Mouse (Mus musculus) regulatory T cell (primary cell): ENCODE results near the gene Trip4.

Source experiments
- in situ Hi-C: fragments of 300-600 bp; cut with MboI, MseI; formaldehyde crosslinking; loops from one replicate; pipeline ENCODE4 v1.15.1; 2025; ENCODE audit warnings: high pct_unique_total_duplicates

Trip4 gene

DNA sequence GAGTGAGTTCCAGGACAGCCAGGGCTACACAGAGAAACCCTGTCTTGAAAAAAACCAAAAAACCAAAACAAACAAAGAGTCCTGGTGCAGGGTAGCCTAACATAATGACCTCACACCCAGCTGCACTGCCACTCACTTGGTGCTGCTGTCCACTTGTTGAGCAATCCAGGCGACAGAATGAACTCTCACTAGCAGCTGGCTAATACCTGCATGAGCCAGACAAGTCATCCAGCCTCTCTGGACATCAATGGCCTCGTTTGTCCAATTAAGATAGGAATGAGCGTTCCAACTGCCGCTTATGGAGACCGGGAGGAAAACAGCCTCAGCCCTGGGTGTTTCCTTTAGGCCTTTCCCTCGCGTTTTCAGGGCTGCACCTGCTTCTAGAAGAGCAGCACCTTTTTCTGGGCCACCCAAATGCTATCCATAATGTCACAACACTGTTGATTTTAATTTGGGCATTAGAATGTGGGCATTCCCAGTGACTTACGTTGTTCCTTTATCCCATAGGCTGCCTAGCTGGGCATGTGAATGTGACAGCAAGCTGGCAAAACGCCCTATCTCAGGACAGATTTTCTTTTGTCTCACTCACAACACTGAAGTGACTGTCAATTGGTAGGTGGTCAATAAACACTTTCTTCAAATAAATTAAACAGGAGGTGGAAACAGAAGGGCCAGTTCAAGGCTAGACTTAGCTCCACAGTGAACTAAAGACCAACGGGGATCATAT lies 73.8 kb downstream of the Trip4 start:
- in situ Hi-C loops = no loop called here

DNA sequence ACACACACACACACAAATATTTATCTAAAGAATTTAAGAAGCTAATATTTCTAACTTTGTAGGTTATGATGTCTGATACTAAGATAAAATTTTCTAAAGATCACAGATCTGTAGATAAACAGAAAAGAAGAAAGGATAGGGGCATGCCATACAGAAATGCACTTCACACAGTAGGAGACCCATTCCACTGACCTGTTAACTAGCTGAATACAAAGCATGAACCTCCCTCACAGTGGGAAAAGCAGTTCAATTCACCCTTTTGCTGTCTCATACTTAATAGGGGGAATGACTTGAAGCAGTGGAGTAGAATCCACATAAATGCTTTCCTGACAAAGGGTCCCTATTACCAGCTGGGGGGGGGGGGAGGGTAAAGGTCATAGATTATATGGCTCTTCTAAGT lies 75.0 kb downstream of the Trip4 start:
- in situ Hi-C loops = no loop called here

DNA sequence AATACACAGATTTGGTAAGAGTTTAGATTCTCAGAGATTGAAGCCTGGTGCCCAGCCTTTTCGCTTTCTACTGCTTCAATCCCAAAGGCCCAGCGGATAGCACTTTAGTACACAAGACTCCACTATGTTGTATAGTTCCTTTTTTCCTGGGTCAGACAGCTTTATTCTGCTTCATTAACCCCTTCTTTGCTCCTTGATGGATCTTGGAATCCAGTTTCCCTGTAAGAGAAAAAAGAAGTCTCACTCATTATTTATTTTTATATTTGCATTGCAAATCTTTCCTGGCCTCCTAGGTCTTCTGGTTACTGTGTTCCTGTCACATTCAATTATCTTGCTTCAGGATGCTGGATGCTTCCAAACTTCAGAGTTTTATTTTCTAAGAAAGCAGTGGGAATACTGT lies 75.4 kb downstream of the Trip4 start:
- in situ Hi-C loops = no loop called here

DNA sequence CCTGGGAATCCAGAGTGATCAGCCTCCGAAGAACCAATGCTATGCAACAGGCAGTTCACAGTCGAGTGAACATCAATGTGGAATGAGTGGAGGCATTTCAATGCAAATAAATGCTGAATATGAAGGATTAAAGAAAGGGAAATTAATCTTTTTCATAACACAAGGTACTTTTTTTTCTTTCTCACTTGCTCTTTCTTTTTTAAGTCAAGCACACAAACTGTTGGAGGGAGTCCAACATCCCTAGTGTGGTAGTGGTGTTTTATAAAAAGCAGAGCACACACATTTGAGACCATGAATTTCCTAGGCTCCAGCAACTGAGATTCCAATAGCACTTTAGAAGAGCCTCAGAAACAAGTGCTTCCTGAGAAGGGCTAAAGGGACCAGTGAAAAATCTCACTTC lies 76.6 kb downstream of the Trip4 start:
- in situ Hi-C loops = no loop called here

DNA sequence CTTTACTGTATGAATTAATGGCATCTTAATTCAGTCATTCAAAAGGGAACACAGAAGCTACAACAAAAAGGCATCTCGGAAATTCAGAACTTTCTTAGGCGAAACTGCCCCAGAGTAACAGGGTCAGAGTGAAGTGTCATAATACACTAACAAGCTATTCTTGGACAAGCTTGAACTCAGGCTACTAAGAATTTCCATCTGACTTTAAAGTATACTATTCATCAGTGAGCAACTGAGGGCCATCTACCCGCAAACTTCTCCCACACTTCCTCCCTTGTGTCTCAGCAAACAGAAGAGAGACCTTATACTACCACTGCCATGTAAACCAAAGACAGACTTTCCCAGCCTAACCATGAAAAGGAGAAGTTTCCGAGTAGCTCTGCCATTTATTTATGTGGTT lies 77.4 kb downstream of the Trip4 start:
- in situ Hi-C loops = no loop called here

DNA sequence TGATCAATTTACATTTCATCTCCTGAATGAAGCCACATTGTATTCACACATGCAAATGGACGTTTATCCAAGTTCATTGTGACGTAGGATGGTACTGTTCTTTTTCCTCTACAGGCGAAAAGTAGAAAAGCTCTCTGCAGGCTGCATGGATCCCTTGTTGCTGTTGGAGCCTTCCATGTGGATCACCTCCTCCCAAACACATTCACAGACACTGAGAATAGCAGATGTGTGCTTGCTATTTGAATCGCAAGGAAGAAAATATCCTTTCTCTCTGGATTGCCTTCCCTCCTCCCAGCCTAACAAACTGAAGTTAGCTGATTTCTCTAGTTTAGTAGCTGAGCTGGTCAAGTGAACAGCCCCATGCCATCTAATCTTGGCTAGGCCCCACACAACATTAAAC lies 78.3 kb downstream of the Trip4 start:
- in situ Hi-C loops = no loop called here

DNA sequence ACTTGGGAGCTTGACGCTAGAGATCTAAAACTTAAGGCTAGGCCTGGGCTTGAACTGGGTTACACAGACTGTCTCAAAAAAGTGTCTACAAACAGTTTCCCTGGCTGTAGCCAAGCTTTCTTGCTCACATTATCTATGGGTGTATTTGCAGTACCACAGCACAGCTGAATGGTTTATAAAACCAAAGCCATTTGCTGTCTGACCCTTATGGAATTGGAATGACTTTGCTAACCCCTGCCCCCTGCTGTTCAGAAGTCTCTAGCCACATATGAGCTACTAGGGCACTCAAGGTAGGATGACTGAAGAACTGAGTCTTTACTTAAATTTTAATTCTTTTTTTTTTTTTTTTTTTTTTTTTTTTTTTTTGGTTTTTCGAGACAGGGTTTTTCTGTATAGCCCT lies 79.2 kb downstream of the Trip4 start:
- in situ Hi-C loops = no loop called here

DNA sequence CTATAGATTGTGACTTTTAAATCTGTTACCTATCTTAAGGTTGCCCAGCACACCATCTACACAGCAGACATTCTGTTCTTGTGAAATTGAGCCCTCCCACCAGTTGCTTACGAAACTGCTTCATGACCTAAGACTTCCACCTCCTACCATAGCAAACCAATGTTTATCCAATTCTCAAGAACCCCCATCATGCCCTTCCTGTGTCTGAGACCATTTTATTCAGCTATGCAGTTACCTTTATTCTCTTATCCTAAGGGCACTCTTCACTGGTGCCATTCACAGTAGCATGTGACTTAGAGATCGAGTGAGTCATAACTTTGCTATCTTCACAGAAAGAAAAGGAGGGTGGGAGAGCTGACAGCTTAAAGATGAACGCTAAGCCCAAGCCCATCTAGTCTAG lies 80.1 kb downstream of the Trip4 start:
- in situ Hi-C loops = no loop called here

DNA sequence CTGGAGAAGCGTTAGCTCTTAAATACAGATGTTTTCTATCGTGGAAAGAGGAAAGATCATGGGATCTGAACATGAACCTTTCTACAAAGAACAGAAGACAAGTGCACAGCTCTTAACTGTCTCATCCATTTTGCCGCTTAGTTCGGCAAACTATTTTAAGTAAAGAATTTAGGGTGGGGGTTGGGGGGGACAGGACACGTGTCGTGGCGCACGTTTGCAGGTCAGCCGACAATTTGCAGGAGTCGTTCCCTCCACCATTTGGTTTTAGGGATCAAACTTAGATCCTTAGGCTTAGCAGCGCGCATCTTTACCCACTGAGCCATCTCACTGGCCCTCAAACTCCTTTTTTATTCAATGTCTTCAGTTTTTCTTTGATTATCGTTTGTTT lies 80.6 kb downstream of the Trip4 start:
- in situ Hi-C loops = no loop called here

DNA sequence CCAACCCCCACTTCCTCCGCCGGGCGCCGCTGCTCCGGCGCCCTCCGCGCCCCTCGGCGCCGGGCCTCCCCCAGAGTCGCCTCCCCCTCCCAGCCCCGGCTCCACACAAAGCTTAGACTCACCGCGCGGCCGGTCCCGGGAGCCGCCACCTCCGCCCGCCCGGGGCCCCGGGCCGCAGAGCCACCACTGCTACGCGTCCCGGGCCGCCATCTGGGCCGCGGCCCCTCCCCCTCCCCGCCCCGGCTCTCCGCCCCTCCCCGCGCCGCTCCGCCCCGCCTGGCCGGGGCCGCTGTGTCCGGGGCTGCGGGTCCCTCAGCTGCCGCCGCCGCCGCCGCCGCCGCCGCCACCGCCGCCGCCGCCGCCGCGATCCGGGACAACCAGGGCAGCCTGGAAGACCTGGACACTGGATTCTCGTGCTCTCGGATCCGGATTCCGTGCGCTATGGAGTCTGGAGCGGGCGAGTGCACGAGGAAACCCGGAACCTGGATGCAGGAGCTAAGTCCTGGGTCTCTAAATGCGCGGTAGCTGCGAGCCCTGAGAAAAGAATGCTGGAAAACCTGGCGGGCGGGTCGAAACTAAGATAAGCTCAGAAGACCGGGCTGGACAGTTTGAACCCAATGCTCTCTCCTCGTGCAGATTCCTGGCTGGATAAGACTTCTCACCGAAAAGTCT lies 81.1 kb downstream of the Trip4 start, which contains the start of gene Zfp609:
Gene Zfp609, minus strand, starts transcription at position 221 of the 672 bp plus-strand sequence.
- in situ Hi-C loops = no loop called here

DNA sequence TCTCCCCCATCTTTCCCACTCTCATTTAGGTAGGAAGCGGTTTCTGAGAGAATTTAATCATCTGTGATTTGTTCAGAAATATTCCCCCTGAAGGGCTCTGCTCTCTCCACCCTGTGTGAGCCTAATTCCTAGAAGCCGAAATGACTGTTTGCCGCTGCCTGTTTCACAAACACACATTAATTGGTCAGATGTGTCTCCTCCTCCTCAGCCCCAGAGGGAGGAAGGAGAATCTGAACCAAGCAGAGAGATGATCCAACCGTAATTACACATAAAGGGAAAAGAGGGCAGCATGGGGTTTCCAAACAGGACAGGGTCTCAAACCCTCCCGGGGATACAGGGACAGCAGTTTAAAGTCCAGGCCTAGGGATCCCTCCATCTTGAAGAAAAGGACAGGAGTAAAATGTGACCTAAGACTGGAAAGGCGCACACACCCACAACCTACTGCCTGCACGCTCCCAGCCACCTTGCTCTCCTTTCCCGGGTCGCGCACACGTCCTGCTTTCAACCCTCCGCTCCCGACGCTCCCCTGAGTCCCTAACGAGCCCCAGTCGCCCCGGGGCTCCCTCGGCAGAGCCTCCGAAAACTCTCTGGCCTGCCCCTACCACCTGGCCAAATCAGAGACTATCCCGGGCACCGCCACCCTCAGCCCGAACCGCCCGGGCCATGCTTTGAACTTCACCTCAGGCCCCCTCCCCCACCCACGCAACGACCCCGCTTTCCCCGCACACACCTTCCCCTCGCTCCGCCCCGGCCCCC lies 81.8 kb downstream of the Trip4 start:
- in situ Hi-C loops = no loop called here

DNA sequence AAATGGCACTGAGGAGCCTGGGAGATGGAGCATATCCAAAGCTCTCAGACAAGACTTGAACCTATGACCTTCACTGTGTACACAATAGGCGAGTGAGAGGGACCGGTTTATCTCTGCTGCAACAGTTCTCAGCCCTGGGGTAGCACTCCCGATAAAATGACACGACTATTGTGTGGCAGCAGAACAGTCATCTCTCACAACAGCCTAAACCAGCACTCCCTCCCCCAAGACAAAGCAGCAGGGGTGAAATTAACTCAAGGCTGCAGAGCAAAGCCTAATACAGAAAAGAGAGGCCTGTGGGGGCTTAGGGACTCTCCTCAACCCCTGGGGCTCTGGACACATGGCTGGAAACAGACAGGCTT lies 82.4 kb downstream of the Trip4 start:
- in situ Hi-C loops = no loop called here

DNA sequence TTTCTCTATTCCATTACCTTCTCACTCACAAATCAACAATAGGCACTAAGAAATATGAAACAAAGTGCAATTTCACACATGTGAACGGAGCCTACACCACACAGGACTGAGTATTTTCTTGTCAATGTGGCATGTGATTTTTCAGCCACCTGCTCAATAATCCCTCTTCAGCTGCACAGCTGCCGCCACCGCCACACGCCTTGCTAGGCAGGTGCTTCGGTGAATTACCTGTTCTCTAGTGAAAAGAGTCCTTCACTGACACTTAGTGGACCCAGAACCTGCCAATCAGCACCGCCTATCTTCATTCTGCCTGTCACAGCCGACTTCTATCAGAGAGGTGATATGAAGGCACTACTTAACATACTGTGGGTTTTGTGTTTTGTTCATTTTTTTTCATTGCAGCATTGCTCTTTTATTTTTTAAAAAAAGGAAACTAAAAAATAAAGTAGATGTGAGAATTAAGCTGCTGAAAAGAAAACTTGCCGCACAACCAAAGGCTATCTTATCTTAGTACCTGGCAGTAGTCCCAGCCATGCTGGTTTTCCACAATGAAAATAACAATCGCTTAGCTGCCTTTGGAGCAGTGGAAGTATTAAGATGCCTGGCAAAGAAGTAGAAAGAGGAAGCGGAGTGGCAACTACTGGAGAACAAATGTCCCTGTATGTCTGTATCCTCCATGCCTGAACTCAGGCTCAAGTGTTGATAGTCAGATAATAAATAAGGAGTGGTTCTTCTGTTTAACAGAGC lies 84.7 kb downstream of the Trip4 start:
- in situ Hi-C loops = no loop called here

DNA sequence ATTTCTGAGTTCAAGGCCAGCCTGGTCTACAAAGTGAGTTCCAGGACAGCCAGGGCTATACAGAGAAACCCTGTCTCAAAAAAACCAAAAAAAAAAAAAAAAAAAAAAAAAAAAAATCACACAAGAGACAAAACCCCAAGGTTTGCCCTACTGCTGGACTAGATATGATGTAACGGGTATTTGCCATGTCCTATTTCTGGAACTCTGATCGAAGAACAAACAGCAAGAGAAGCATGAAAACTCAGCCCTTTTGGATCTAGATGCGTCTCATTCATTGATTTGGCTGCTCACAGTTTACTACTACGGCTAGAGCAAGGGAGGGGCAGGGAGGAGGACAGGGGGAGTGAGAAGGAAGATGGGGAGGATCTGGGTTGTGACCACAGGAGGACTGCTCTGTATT lies 86.6 kb downstream of the Trip4 start:
- in situ Hi-C loops = no loop called here

DNA sequence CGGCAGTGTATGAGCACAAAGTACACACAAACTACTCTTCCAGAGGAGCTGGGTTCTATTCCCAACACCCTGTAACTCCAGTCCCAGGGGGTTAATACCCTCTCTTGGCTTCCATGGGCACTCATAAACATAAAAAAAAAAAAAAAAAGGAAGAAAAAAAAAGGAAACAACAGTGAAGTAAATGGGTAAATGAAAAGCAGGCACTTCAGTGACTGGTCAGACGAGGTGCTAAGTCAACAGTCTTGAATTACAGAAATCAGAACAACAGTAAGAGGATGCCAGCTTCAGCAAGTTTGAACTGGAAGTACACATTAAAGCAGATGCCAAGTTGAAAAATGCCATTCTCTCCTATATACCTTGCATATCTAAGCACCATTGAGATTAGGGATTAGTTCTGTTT lies 88.3 kb downstream of the Trip4 start:
- in situ Hi-C loops = no loop called here

DNA sequence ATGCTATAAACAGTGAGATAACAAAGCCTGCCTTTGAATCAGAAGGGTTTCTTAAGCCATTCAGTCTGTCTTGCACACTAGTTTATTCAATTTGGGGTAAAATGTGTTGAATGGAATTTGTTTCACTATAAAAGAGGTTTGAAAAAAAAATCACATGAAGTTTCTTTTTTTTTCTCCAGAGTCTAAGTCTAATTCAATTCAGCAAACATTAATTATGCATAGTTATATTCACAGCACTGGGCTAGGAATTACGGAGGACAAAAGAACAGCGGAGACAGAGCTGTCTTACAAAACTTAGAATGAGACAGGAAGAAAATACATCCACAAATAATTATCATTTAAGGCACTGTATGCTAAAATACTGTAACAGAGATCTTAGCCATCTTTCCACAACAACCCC lies 90.2 kb downstream of the Trip4 start:
- in situ Hi-C loops = no loop called here

DNA sequence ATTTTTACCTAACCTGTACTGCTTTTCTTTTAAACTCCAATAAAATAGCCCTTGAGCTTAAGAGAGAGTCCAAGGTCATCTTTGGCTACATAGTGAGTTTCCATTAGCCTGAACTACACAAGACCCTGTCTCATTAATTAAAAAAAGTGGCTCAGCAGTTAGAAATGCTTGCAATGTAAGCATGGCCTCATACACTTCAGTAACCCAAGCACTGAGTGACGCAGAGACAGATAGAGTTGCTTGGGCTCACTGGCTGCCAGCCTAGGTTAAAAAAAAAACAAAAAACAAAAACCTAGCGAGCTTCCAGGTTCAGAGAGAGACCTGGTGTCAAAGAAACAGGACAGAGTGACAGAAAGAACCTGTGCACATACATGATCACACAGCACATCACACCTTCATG lies 95.8 kb downstream of the Trip4 start:
- in situ Hi-C loops = no loop called here

DNA sequence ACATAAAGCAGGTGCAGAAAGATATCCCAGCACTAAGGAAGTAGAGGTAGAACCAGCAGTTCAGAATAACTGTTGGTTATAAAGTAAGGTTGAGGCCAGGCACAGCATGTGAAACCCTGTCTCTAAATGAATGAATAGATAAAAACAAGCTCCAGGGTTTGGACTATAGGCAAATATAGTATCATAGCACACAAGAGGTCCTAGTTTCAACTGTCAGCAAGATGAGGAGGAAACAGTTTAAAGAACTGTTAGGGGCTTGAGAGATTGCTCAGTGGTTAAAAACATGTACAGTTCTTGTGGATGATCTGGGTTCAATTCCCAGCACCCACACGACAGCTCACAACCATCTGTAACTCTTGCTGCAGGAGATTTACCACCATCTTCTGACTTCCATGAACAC lies 96.8 kb downstream of the Trip4 start:
- in situ Hi-C loops = no loop called here

DNA sequence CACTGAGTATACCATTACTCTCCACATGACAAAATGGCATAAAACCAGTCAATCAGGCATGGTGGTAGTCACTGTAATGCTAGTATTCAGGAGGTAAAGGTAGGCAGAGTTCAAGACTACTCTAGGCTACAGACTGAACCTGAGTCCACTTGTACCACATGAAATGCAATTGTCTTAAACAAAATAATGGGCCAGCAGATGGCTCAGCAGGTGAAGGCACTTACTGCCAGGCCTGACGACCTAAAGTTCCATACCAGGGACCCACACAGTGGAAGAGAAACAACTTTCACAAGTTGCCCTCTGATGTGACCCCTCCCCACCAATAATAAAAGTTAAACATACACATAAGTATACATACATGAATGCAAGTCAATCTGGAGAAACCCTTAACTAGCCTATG lies 100.8 kb downstream of the Trip4 start:
- in situ Hi-C loops = no loop called here

DNA sequence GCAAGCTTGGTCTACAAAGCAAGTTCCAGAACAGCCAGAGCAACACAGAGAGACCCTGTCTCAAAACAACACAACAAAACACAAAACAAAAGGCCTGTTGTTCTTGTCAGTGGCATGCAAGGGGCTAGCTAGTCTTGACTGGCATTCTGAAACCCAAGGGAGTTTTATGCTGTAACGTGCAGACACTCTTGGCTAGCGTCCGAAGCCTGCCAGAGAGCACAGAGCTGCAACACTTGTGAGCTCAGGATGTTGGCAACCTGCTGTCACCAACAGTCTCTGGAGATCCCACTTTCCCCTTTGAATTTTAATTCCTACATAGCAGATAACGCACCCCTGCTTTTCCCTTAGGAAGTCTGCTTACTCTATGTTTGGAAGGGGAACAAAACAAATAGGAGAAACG lies 101.3 kb downstream of the Trip4 start:
- in situ Hi-C loops = no loop called here

DNA sequence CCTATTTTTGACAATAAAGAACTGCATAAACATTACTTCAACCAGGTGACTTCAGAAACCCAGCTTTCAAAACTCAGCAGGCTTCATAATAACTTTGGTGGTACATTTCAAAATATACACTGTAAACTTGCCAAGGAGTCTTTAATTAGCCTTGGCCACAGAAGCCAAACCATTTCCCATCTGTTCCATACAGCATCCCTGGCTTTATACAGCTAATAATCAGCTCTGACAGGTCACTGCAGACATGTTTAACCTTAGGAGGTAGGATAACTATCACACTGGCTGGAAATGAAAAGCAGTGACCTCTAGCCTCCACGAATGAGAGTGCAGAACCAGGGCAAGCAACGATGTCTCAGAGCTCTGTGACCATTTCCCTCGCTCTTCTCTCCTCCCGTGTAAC lies 108.8 kb downstream of the Trip4 start:
- in situ Hi-C loops = no loop called here

DNA sequence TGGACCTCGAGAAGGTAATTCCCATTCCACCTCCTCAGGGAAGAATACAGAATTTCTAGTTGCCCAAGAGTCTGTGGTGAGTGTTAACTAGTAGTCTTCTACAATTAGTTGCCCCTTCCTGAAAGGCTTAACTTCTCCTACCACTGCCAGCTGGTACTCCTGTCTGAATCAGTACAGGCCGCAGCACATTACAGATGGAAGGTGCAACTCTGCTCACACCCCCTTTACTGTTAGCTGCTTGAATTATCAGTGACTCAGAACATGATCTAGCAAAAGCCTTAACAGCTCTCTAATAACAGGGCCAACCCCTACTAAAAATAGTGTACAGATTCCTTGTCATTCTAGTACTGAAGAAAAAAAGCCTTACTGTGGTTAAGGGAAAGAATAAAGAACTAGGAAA lies 112.9 kb downstream of the Trip4 start:
- in situ Hi-C loops = no loop called here
